Mouse (Mus musculus) mammary gland, adult 2 months (tissue): ENCODE data around the gene Uprt. TPM values are rescaled to one million over a fixed set of nuclear protein-coding genes. Genes with fewer than 3 reads are reported as not detected.

Source experiments
- polyA plus RNA-seq: library from polyadenylated mRNA; depleted of rRNA; stranded (reverse); fragments of >200 nt; gene quantifications from 2 replicates; pipeline ENCODE4 v1.2.3, GENCODE M21; 2012; ENCODE audit warnings: low replicate concordance; rRNA removed

Gene Uprt
- 3.7 and 4.3 TPM in 2 replicates for polyA plus RNA-seq

DNA sequence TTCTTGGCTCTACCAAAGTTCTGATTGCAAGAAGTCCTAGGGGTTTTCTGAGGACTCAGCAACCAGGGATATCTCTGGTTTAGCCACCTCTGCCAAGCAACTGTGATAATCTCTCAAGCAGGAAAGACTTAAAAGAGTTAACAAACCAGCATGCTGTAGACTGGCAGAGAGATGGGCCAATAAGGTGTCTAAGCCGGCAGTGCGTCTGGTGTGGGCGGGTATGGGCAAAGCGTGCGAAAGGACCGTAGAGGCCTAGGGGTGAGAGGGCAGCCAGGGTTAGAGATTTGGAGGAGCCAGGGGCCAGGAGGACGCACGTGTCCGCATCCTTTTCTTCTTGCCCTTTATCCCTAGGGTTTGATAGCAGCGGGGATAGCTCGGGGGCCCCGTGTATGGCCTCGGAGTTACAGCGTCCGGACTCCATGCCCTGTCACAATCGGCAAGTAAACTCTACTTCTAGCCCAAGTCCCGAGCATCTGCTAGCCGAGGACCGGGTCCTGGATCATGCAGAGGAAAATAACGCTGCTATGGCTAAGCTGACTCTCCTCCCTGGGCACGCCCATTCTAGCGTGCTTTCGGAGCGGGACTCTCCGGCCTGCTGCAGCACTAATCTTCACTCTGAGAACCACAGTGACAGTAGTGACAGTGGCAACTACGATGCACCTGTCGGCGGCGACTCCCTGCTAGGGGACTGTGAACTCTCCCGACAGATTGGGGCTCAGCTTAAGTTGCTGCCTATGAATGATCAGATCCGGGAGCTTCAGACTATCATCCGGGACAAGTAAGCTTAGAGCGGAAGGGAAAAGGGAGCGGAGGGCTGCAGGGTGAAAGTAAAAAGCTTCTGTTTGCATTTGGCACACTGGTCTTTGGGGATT, at the start of gene Uprt:
Uprt (plus strand) TSS at position 247 of the 872 bp plus-strand sequence.

Other genes with a start within 250 kb of the Uprt start
- gene Abcb7, start 69.0 kb upstream of the Uprt start, polyA plus RNA-seq = 3.1 and 3.7 TPM in 2 replicates
- 0.79 and 1.3 TPM in 2 replicates for gene Zdhhc15, start 188.2 kb downstream of the Uprt start, polyA plus RNA-seq